Mouse (Mus musculus): ENCODE measurements at regions not wholly inside any gene's neighbourhood (a gene's known extent, or its start where the extent isn't known, plus 50 kb on each side); places are given as distances from the start of the nearest gene placed in this dataset.
A peak's percentile ranks its signal among the peaks of the same experiment; 100 is the strongest.

- H3K9me3 ChIP-seq (replicated peaks; ENCODE audit: low read length): no peaks in the 10 kb centered on the region
- H3K4me2 ChIP-seq (ENCODE audit: insufficient read depth, low read depth, poor library complexity, severe bottlenecking): peak overlapping the region; percentile 73
- peaks cover 19 to 82% of the 10 kb centered on the region in 2 experiments for H3K4me1 ChIP-seq (ENCODE audit: control insufficient read depth in 1 of 2, insufficient read depth in 2 of 2)
- no peak overlapping the region for H3K4me3 ChIP-seq (replicated peaks in 1 of 3; ENCODE audit: low read depth in 2 of 3, low read length in 2 of 3, poor library complexity in 1 of 3)
- TF ChIP-seq SMC3 (IDR thresholded peaks at IDR 0.05; ENCODE audit: low read depth, low read length) (no peak), MEF2A (IDR thresholded peaks at IDR 0.05; ENCODE audit: borderline replicate concordance, low read depth, low read length) (no peak), JUND (conservative IDR thresholded peaks at IDR 0.05; ENCODE audit: low read depth, low read length) (no peak), USF2 (conservative IDR thresholded peaks at IDR 0.05; ENCODE audit: low read depth, low read length) (no peak)
- no peak for DNase-seq (ENCODE audit: extremely low read depth)
- dilution Hi-C loops (cut with MboI; ENCODE audit: extremely low pct_ligation_motif_present, extremely low pct_unique_long_range_greater_than_20kb, low sequenced_read_pairs): no loop called here
- H3K79me2 ChIP-seq (replicated peaks; ENCODE audit: control insufficient read depth, extremely low read depth, insufficient read depth, poor library complexity, severe bottlenecking): no peaks in the 10 kb centered on the region
- in situ Hi-C loops (cut with MboI; ENCODE audit: low pct_ligation_motif_present, low pct_unique_long_range_greater_than_20kb, low sequenced_read_pairs): loop anchor here (5.0 to 25.0 kb wide), 4 partner anchors 133 to 1277 kb away; no protein-coding TSS in a partner anchor
- no peaks in the 10 kb centered on the region for H3K27me3 ChIP-seq (replicated peaks)
- H3K9ac ChIP-seq (ENCODE audit: insufficient read depth, low read depth): 0 out of 2 replicates have a peak overlapping the region, but pooled peaks have one; percentile 27
- H3K27ac ChIP-seq (ENCODE audit: insufficient read depth, low read depth): no peak overlapping the region
- no peaks in the 10 kb centered on the region for H3K36me3 ChIP-seq (replicated peaks in 1 of 2; ENCODE audit: control insufficient read depth in 1 of 2, insufficient read depth in 1 of 2, low read length in 1 of 2)
Observed at GRCm38 (mm10) chr3:21939738-21940137, 136.7 kb upstream of the Tbl1xr1 start.

GRCm38 (mm10) chr3:21941596-21941995 is 134.9 kb upstream of the Tbl1xr1 start:
- dilution Hi-C loops (cut with MboI; ENCODE audit: extremely low pct_ligation_motif_present, extremely low pct_unique_long_range_greater_than_20kb, low sequenced_read_pairs): no loop called here
- no peaks in the 10 kb centered on the region for H3K9me3 ChIP-seq (replicated peaks; ENCODE audit: low read length)
- in situ Hi-C loops (cut with MboI; ENCODE audit: low pct_ligation_motif_present, low pct_unique_long_range_greater_than_20kb, low sequenced_read_pairs): loop anchor here (25.0 kb wide), 2 partner anchors 454 to 1279 kb away; no protein-coding TSS in a partner anchor
- H3K4me2 ChIP-seq (ENCODE audit: insufficient read depth, low read depth, poor library complexity, severe bottlenecking): peak overlapping the region; percentile 78
- H3K4me3 ChIP-seq (replicated peaks in 1 of 3; ENCODE audit: low read depth in 2 of 3, low read length in 2 of 3, poor library complexity in 1 of 3): no peak overlapping the region
- peak; percentile 65 for DNase-seq (ENCODE audit: extremely low read depth)
- H3K27ac ChIP-seq (ENCODE audit: insufficient read depth, low read depth): peak overlapping the region; percentile 65; the same call in 1 of the 2 replicates
- peaks cover 24 to 88% of the 10 kb centered on the region in 2 experiments for H3K4me1 ChIP-seq (ENCODE audit: control insufficient read depth in 1 of 2, insufficient read depth in 2 of 2)
- H3K27me3 ChIP-seq (replicated peaks): no peaks in the 10 kb centered on the region
- H3K79me2 ChIP-seq (replicated peaks; ENCODE audit: control insufficient read depth, extremely low read depth, insufficient read depth, poor library complexity, severe bottlenecking): no peaks in the 10 kb centered on the region
- no peaks in the 10 kb centered on the region for H3K36me3 ChIP-seq (replicated peaks in 1 of 2; ENCODE audit: control insufficient read depth in 1 of 2, insufficient read depth in 1 of 2, low read length in 1 of 2)
- H3K9ac ChIP-seq (ENCODE audit: insufficient read depth, low read depth): peak overlapping the region; percentile 9; the same call in 1 of the 2 replicates
- TF ChIP-seq POLR2A (IDR thresholded peaks at IDR 0.05; ENCODE audit: low read depth, low read length) (no peak), JUN (IDR thresholded peaks at IDR 0.05; ENCODE audit: insufficient read depth, low read depth, low read length) (no peak), NRF1 (IDR thresholded peaks at IDR 0.05; ENCODE audit: low read depth, low read length) (no peak), SMC3 (IDR thresholded peaks at IDR 0.05; ENCODE audit: low read depth, low read length) (peak; percentile 18), IRF4 (IDR thresholded peaks at IDR 0.05; ENCODE audit: low read depth, low read length) (peak; percentile 29; the same call in 1 of the 2 replicates), EP300 (IDR thresholded peaks at IDR 0.05; ENCODE audit: low read length) (peak; percentile 68), PAX5 (IDR thresholded peaks at IDR 0.05; ENCODE audit: low read length) (no peak), ELF1 (IDR thresholded peaks at IDR 0.05; ENCODE audit: low read depth, low read length) (no peak), CHD2 (IDR thresholded peaks at IDR 0.05; ENCODE audit: low read length) (peak; percentile 37; the same call in 1 of the 2 replicates), ZNF384 (IDR thresholded peaks at IDR 0.05; ENCODE audit: low read depth, low read length) (peak; percentile 95), MAZ (IDR thresholded peaks at IDR 0.05; ENCODE audit: low read depth, low read length) (peak; percentile 69; the same call in 1 of the 2 replicates), USF2 (conservative IDR thresholded peaks at IDR 0.05; ENCODE audit: low read depth, low read length) (no peak), BHLHE40 (IDR thresholded peaks at IDR 0.05; ENCODE audit: low read depth, low read length) (peak; percentile 45; the same call in 1 of the 2 replicates), CHD1 (IDR thresholded peaks at IDR 0.05; ENCODE audit: low read depth, low read length) (no peak), ETS1 (conservative IDR thresholded peaks at IDR 0.05; ENCODE audit: low read depth, low read length) (peak; percentile 62), KAT2A (IDR thresholded peaks at IDR 0.05; ENCODE audit: insufficient replicate concordance, low read length) (no peak), MAFK (IDR thresholded peaks at IDR 0.05; ENCODE audit: insufficient replicate concordance, low read length) (no peak), RCOR1 (conservative IDR thresholded peaks at IDR 0.05; ENCODE audit: low read depth, low read length) (no peak), MAX (IDR thresholded peaks at IDR 0.05; ENCODE audit: low read length) (peak; percentile 51; the same call in 1 of the 2 replicates), GABPA (IDR thresholded peaks at IDR 0.05; ENCODE audit: insufficient replicate concordance, low read depth, low read length) (no peak), ZKSCAN1 (IDR thresholded peaks at IDR 0.05; ENCODE audit: borderline replicate concordance, low read depth, low read length) (no peak), ZMIZ1 (IDR thresholded peaks at IDR 0.05; ENCODE audit: low read depth, low read length) (no peak), JUND (conservative IDR thresholded peaks at IDR 0.05; ENCODE audit: low read depth, low read length) (no peak), HCFC1 (IDR thresholded peaks at IDR 0.05; ENCODE audit: low read depth, low read length) (no peak), TCF12 (IDR thresholded peaks at IDR 0.05; ENCODE audit: low read depth, low read length) (no peak), RAD21 (IDR thresholded peaks at IDR 0.05; ENCODE audit: low read depth, low read length) (no peak; the same call in 1 of the 2 replicates), MYC (IDR thresholded peaks at IDR 0.05; ENCODE audit: low read depth, low read length) (0 out of 2 replicates have a peak, but pooled peaks have one; percentile 40), USF1 (IDR thresholded peaks at IDR 0.05; ENCODE audit: low read depth, low read length) (no peak), SIN3A (IDR thresholded peaks at IDR 0.05; ENCODE audit: low read length) (0 out of 2 replicates have a peak, but pooled peaks have one; percentile 38), ZC3H11A (IDR thresholded peaks at IDR 0.05; ENCODE audit: low read depth, low read length) (no peak), MXI1 (IDR thresholded peaks at IDR 0.05; ENCODE audit: low read depth, low read length) (no peak)

Measured in CH12.LX (cell line).